Mouse (Mus musculus): Measurements from ENCODE around the gene Zc3h18. TPM values are rescaled to one million over a fixed set of nuclear protein-coding genes. Genes with fewer than 3 reads are reported as not detected.

Zc3h18 gene
- total and polyA plus RNA-seq, 3 experiments = 11.2 to 22.1 (median 21.8) TPM

DNA sequence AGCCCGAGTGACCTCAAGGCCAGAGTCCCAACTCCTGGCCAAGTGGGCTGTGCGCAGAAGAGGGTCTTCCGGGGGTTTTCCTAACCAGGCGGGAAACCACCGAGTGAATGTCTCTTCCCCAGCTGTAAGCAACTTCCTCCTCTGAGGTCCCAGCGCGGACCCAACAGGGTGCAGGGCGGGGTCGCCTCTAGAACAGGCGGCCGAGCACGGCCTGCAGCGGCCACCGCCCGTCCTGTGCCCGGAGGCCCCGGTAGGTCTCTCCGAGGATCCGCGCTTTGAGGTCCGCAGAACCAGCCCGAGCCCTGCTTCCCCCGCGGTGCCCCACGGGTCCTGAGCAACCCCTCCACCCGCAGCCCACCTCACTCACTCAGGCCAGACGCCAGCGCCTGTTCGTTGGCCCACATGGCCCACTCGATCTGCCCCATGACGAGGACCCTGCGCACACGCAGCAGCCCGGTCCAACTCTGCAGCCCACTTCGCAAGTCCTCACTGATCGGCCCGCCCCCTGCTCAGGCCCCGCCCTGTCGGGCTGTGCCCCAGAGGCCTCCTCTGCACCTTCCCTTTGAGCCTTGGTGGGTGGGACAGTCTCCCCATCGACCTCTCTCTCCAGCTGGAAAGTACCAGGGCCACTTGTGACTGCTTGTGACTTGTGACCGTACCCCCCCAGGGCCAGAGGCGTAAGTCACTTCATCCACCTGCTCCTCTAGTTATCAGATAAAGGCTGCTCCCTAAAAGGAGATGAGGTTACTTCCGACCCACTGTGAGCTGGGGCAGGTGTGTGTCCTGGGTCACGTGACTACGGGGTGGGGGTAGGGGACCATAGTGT, 56.2 kb downstream of the Zc3h18 start, which contains the start of gene Cyba:
Gene Cyba (minus strand): TSS at position 488 of the 826 bp plus-strand sequence.
- TF ChIP-seq EP300 (IDR thresholded peaks at IDR 0.05; ENCODE audit: insufficient read depth, low read depth, low read length) (no peak; the same call in 1 of the 2 replicates), CTCF (IDR thresholded peaks at IDR 0.05) (no peak), POLR2A (IDR thresholded peaks at IDR 0.05; ENCODE audit: insufficient read depth, low read depth, low read length) (peak; percentile 80)
- Histone ChIP-seq H3K36me3 (ENCODE audit: control insufficient read depth, insufficient read depth, low read length) (no peaks in the 10 kb centered on the region), H3K27me3 (ENCODE audit: control insufficient read depth, insufficient read depth, low read length) (no peaks in the 10 kb centered on the region), H3K27ac (peak within 1 kb of the TSS; percentile 94), H3K79me2 (replicated peaks; ENCODE audit: control insufficient read depth, insufficient read depth, low read length) (no peaks in the 10 kb centered on the region), H3K9ac (ENCODE audit: low read depth, low read length) (peak within 1 kb of the TSS; percentile 86), H3K4me1 (ENCODE audit: control insufficient read depth, insufficient read depth, low read length) (peaks cover 4% of the 10 kb centered on the region; the same call in 1 of the 2 replicates), H3K4me3 (peak within 1 kb of the TSS; percentile 75)
- intact Hi-C loops (cut with DNase I) = loop anchor here (2.0 kb wide), 1 partner anchor 66 kb away; no protein-coding TSS in a partner anchor
- peak; percentile 87 to 89 for DNase-seq
- 5% methylated on average over 45 of the region's 45 CpGs for WGBS

DNA sequence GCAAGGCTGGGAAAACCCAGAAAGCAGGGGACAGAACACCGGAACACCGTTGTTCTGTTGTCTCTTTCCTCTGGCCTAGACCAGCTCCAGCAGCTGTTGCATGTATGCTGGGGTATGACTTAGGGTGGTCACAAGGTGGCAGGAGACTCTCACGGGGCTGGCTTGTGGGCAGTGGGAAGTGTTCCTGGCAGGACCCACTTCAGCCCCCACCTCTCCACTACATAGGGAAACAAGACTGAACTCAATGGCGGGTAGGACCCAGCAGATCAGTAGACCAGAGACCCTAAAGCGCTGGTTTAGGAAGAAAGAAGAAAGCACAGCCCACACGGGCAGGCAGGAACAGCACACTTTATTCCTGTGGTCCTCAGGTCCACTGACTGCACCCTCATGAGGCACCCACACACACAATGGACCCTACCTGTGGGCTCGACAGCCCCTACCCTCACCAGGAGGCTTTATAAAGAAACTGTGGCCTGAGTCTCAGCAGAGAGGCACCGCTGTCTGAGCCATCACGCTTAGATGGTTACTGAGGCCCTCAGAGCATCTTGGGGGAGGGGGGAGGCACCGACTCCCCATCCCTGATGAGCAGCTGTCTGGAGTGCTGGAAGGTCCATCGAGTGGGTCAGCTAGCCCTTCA, 57.0 kb downstream of the Zc3h18 start:
- H3K27ac ChIP-seq = peak overlapping the region; percentile 94
- intact Hi-C loops (cut with DNase I) = loop anchor here (2.0 kb wide), 1 partner anchor 65 kb away; no protein-coding TSS in a partner anchor
- H3K79me2 ChIP-seq (replicated peaks; ENCODE audit: control insufficient read depth, insufficient read depth, low read length) = no peaks in the 10 kb centered on the region
- TF ChIP-seq POLR2A (IDR thresholded peaks at IDR 0.05; ENCODE audit: insufficient read depth, low read depth, low read length) (no peak), CTCF (IDR thresholded peaks at IDR 0.05) (peak; percentile 50)
- peaks cover 4% of the 10 kb centered on the region; the same call in 1 of the 2 replicates for H3K4me1 ChIP-seq (ENCODE audit: control insufficient read depth, insufficient read depth, low read length)
- no peak for DNase-seq
- WGBS = 70% methylated on average over 11 of the region's 11 CpGs
- H3K4me3 ChIP-seq = peak overlapping the region; percentile 75
- H3K36me3 ChIP-seq (ENCODE audit: control insufficient read depth, insufficient read depth, low read length) = no peaks in the 10 kb centered on the region
- H3K27me3 ChIP-seq (ENCODE audit: control insufficient read depth, insufficient read depth, low read length) = no peaks in the 10 kb centered on the region
- no peak overlapping the region; the same call in 1 of the 2 replicates for H3K9ac ChIP-seq (ENCODE audit: low read depth, low read length)

DNA sequence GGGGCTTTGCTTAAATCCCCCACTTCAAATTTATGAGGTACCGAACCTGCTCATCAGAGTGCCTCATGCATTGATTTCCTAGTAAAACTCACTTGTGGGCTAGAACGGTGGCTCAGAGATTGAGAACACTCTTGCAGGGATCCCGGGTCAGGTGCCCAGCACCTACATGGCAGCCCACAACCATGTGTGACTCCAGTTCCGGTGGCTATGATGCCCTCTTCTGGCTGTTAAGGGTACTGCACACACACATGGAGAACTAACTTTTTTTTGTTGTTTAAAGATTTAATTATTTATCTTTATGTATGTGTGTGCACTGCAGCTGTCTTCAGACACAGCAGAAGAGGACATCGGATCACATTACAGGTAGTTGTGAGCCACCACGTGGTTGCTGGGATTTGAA, 59.0 kb downstream of the Zc3h18 start:
- peaks cover 4% of the 10 kb centered on the region; the same call in 1 of the 2 replicates for H3K4me1 ChIP-seq (ENCODE audit: control insufficient read depth, insufficient read depth, low read length)
- TF ChIP-seq POLR2A (IDR thresholded peaks at IDR 0.05; ENCODE audit: insufficient read depth, low read depth, low read length) = no peak
- no peak for TF ChIP-seq EP300 (IDR thresholded peaks at IDR 0.05; ENCODE audit: insufficient read depth, low read depth, low read length)
- peak; percentile 61 for TF ChIP-seq CTCF (IDR thresholded peaks at IDR 0.05)
- DNase-seq = no peak
- WGBS = 92% methylated on average over 6 of the region's 6 CpGs
- H3K36me3 ChIP-seq (ENCODE audit: control insufficient read depth, insufficient read depth, low read length) = no peaks in the 10 kb centered on the region
- H3K9ac ChIP-seq (ENCODE audit: low read depth, low read length) = no peak overlapping the region
- no peaks in the 10 kb centered on the region for H3K79me2 ChIP-seq (replicated peaks; ENCODE audit: control insufficient read depth, insufficient read depth, low read length)
- no peak overlapping the region for H3K27ac ChIP-seq
- H3K4me3 ChIP-seq = no peak overlapping the region
- intact Hi-C loops (cut with DNase I) = no loop called here
- H3K27me3 ChIP-seq (ENCODE audit: control insufficient read depth, insufficient read depth, low read length) = no peaks in the 10 kb centered on the region

GRCm38 (mm10) chr8:122436146-122436545, 59.7 kb downstream of the Zc3h18 start:
- no peaks in the 10 kb centered on the region for H3K36me3 ChIP-seq (ENCODE audit: control insufficient read depth, insufficient read depth, low read length)
- H3K79me2 ChIP-seq (replicated peaks; ENCODE audit: control insufficient read depth, insufficient read depth, low read length) = no peaks in the 10 kb centered on the region
- intact Hi-C loops (cut with DNase I) = no loop called here
- no peak overlapping the region for H3K9ac ChIP-seq (ENCODE audit: low read depth, low read length)
- WGBS = 93% methylated on average over 9 of the region's 9 CpGs
- DNase-seq = no peak
- H3K4me3 ChIP-seq = no peak overlapping the region
- H3K4me1 ChIP-seq (ENCODE audit: control insufficient read depth, insufficient read depth, low read length) = peaks cover 4% of the 10 kb centered on the region; the same call in 1 of the 2 replicates
- no peak overlapping the region for H3K27ac ChIP-seq
- H3K27me3 ChIP-seq (ENCODE audit: control insufficient read depth, insufficient read depth, low read length) = no peaks in the 10 kb centered on the region
- TF ChIP-seq CTCF (IDR thresholded peaks at IDR 0.05) = no peak
- TF ChIP-seq EP300 (IDR thresholded peaks at IDR 0.05; ENCODE audit: insufficient read depth, low read depth, low read length) = no peak
- no peak for TF ChIP-seq POLR2A (IDR thresholded peaks at IDR 0.05; ENCODE audit: insufficient read depth, low read depth, low read length)

- Histone ChIP-seq H3K79me2 (replicated peaks; ENCODE audit: control insufficient read depth, insufficient read depth, low read length) (no peaks in the 10 kb centered on the region), H3K27me3 (ENCODE audit: control insufficient read depth, insufficient read depth, low read length) (no peaks in the 10 kb centered on the region), H3K4me3 (no peak overlapping the region), H3K9ac (ENCODE audit: low read depth, low read length) (no peak overlapping the region), H3K4me1 (ENCODE audit: control insufficient read depth, insufficient read depth, low read length) (peaks cover 4% of the 10 kb centered on the region; the same call in 1 of the 2 replicates), H3K36me3 (ENCODE audit: control insufficient read depth, insufficient read depth, low read length) (no peaks in the 10 kb centered on the region), H3K27ac (no peak overlapping the region)
- intact Hi-C loops (cut with DNase I) = no loop called here
- TF ChIP-seq POLR2A (IDR thresholded peaks at IDR 0.05; ENCODE audit: insufficient read depth, low read depth, low read length) (no peak), CTCF (IDR thresholded peaks at IDR 0.05) (no peak), EP300 (IDR thresholded peaks at IDR 0.05; ENCODE audit: insufficient read depth, low read depth, low read length) (no peak)
- peak in 1 of 2 experiments; percentile 14 for DNase-seq
- WGBS = 88% methylated on average over 20 of the region's 20 CpGs
Measured at GRCm38 (mm10) chr8:122436586-122437125, 60.2 kb downstream of the Zc3h18 start.
